ENCODE assay signal across 11 mouse cellular contexts in genomic region chr1:39713300-39713699, GRCm38 (mm10). TPM values are rescaled to one million over a fixed set of nuclear protein-coding genes. Genes with fewer than 3 reads are reported as not detected.
A peak's percentile ranks its signal among the peaks of the same experiment; 100 is the strongest.
DNase-seq lines count a peak whose midpoint lies in the region; ATAC-seq lines count a peak whose summit lies in the region.
"Had no signal": no experiment of that assay in that cellular context is flagged by ENCODE, and none has a peak within 500 bp of the region (broad histone marks: within the 10 kb centered on the region; RNA-seq: fewer than 3 reads in every experiment).

No protein-coding gene starts in this region.

- WGBS in heart, embryonic 14.5 days: 83% methylated on average over 8 of the region's 8 CpGs
- WGBS in lung, embryonic 16.5 days: 81% methylated on average over 8 of the region's 8 CpGs
- 86% methylated on average over 8 of the region's 8 CpGs for WGBS in embryonic facial prominence, embryonic 14.5 days
- 60% methylated on average over 8 of the region's 8 CpGs for WGBS in macrophage (ENCODE audit: missing documents)

- H3K4me2 ChIP-seq in heart, embryonic 14.5 days (ENCODE audit: low read length): no peak overlapping the region
- no peak overlapping the region for H3K4me2 ChIP-seq in lung, embryonic 16.5 days (ENCODE audit: low read depth, low read length)
- no peak overlapping the region for H3K4me2 ChIP-seq in embryonic facial prominence, embryonic 14.5 days (ENCODE audit: low read depth, low read length)

- DNase-seq in heart, postnatal 10 days: no peak
- no peak for DNase-seq in lung, adult 18-20 months
- no peak for DNase-seq in embryonic facial prominence, embryonic 14.5 days (ENCODE audit: low spot score)
- DNase-seq in adrenal gland, postnatal 25 days: no peak
- DNase-seq in layer of hippocampus, adult 18-20 months (ENCODE audit: low spot score in 2 of 2): no peak

- no peak for ATAC-seq in heart, embryonic 14.5 days (ENCODE audit: insufficient number of reproducible peaks, insufficient read depth, low FRiP score, low read depth)
- no peak for ATAC-seq in lung, embryonic 16.5 days (ENCODE audit: low read depth)
- no peak for ATAC-seq in embryonic facial prominence, embryonic 14.5 days (ENCODE audit: low read depth)

- H3K9me3 ChIP-seq in heart, embryonic 14.5 days (ENCODE audit: control insufficient read depth, low read length): no peaks in the 10 kb centered on the region
- H3K9me3 ChIP-seq in lung, embryonic 16.5 days (ENCODE audit: control insufficient read depth, low read length): no peaks in the 10 kb centered on the region
- no peaks in the 10 kb centered on the region for H3K9me3 ChIP-seq in embryonic facial prominence, embryonic 14.5 days (ENCODE audit: control insufficient read depth, low read length)

- H3K4me3 ChIP-seq in heart, embryonic 14.5 days (ENCODE audit: control insufficient read depth in 1 of 2, insufficient read depth in 1 of 2, low read depth in 1 of 2, low read length in 2 of 2): no peak overlapping the region
- H3K4me3 ChIP-seq in lung, embryonic 16.5 days (ENCODE audit: low read length): no peak overlapping the region
- H3K4me3 ChIP-seq in embryonic facial prominence, embryonic 14.5 days (ENCODE audit: low read depth, low read length): no peak overlapping the region
- H3K4me3 ChIP-seq in macrophage (ENCODE audit: inconsistent target): no peak overlapping the region
- H3K4me3 ChIP-seq: erythroblast, embryonic 14.5 days had no signal

- H3K27me3 ChIP-seq in heart, embryonic 14.5 days (ENCODE audit: control insufficient read depth, insufficient read depth, low read length): no peaks in the 10 kb centered on the region
- no peaks in the 10 kb centered on the region for H3K27me3 ChIP-seq in lung, embryonic 16.5 days (ENCODE audit: control insufficient read depth, insufficient read depth, low read depth, low read length)
- no peaks in the 10 kb centered on the region for H3K27me3 ChIP-seq in embryonic facial prominence, embryonic 14.5 days (replicated peaks; ENCODE audit: control insufficient read depth, insufficient read depth, low read length)

- intact Hi-C loops in heart, postnatal 10 days (cut with DNase I): no loop called here

- peak overlapping the region; percentile 67 to 90 for H3K27ac ChIP-seq in heart, embryonic 14.5 days (replicated peaks in 1 of 2; ENCODE audit: control insufficient read depth in 1 of 2, insufficient read depth in 1 of 2, low read depth in 2 of 2, low read length in 2 of 2)
- peak overlapping the region; percentile 92 for H3K27ac ChIP-seq in lung, embryonic 16.5 days (ENCODE audit: low read length)
- peak overlapping the region; percentile 84 for H3K27ac ChIP-seq in embryonic facial prominence, embryonic 14.5 days (replicated peaks; ENCODE audit: low read depth, low read length)
- H3K27ac ChIP-seq in macrophage: peak overlapping the region; percentile 58

- H3K36me3 ChIP-seq in heart, embryonic 14.5 days (ENCODE audit: control insufficient read depth, insufficient read depth, low read length): no peaks in the 10 kb centered on the region
- no peaks in the 10 kb centered on the region for H3K36me3 ChIP-seq in lung, embryonic 16.5 days (ENCODE audit: control insufficient read depth, insufficient read depth, low read length)
- no peaks in the 10 kb centered on the region for H3K36me3 ChIP-seq in embryonic facial prominence, embryonic 14.5 days (ENCODE audit: control insufficient read depth, insufficient read depth, low read length)
- H3K36me3 ChIP-seq in macrophage (ENCODE audit: inconsistent target): no peaks in the 10 kb centered on the region

- H3K4me1 ChIP-seq in heart, embryonic 14.5 days (ENCODE audit: control insufficient read depth in 2 of 2, insufficient read depth in 2 of 2, low read length in 2 of 2): peaks cover 10 to 17% of the 10 kb centered on the region in 2 experiments; a peak in 2 of 4 replicates
- peaks cover 24% of the 10 kb centered on the region for H3K4me1 ChIP-seq in lung, embryonic 16.5 days (replicated peaks; ENCODE audit: control insufficient read depth, insufficient read depth, low read length)
- H3K4me1 ChIP-seq in embryonic facial prominence, embryonic 14.5 days (ENCODE audit: control insufficient read depth, insufficient read depth, low read length): peaks cover 17% of the 10 kb centered on the region

- H3K9ac ChIP-seq in heart, embryonic 14.5 days (ENCODE audit: low read length): no peak overlapping the region
- no peak overlapping the region for H3K9ac ChIP-seq in lung, embryonic 16.5 days (ENCODE audit: low read length)
- no peak overlapping the region for H3K9ac ChIP-seq in embryonic facial prominence, embryonic 14.5 days (ENCODE audit: low read depth, low read length)

- no peaks in the 10 kb centered on the region for H3K79me2 ChIP-seq in macrophage (ENCODE audit: inconsistent target)

RNA-seq across cellular contexts. Expression of gene Rfx8, which starts 7.5 kb away (rescaled TPM):
- polyA plus RNA-seq in heart, embryonic 14.5 days (2014; fragmentation: Nextera tagmentation; extraction: Ambion mirVana): 1.1 and 1.7 TPM in 2 replicates
- under 1 TPM; 0.53 to 0.55 TPM for total RNA-seq in heart, postnatal 10 days (2021)
- 0.40 and 0.58 TPM in 2 replicates for polyA plus RNA-seq in lung, embryonic 16.5 days (2015; fragmentation: Nextera tagmentation; extraction: Ambion mirVana)
- polyA plus RNA-seq in embryonic facial prominence, embryonic 14.5 days (2014; fragmentation: Nextera tagmentation; extraction: Ambion mirVana): 2.0 and 2.3 TPM in 2 replicates
- not detected for total RNA-seq in macrophage (2018; cell fraction: chromatin; rRNA removed)
- total RNA-seq in macrophage (2018; cell fraction: cytosol; rRNA removed): under 1 TPM in 1 of 26 experiments, not detected in 25; 0.10 TPM
- total RNA-seq in macrophage (2018; cell fraction: nucleus; rRNA removed): not detected
- not detected in 3 replicates for polyA plus RNA-seq in macrophage (2018)
- total RNA-seq in adrenal gland, postnatal 25 days (2021): 0.39 TPM in 1 of 2 replicates, not detected in the other
- under 1 TPM; 0.15 to 0.20 TPM for total RNA-seq in layer of hippocampus, adult 18-20 months (2021)
- total RNA-seq: granulocyte monocyte progenitor cell, adult 5-6 weeks had no signal
- polyA plus RNA-seq: activated CD4-positive, CD25-positive, alpha-beta regulatory T cell, adult 4 months had no signal
